Mouse (Mus musculus): Measurements from ENCODE around the gene Ttc30b. TPM values are rescaled to one million over a fixed set of nuclear protein-coding genes. Genes with fewer than 3 reads are reported as not detected.
A peak's percentile ranks its signal among the peaks of the same experiment; 100 is the strongest.

Gene Ttc30b
- polyA plus RNA-seq, 1 experiment: 1.7 TPM

DNA sequence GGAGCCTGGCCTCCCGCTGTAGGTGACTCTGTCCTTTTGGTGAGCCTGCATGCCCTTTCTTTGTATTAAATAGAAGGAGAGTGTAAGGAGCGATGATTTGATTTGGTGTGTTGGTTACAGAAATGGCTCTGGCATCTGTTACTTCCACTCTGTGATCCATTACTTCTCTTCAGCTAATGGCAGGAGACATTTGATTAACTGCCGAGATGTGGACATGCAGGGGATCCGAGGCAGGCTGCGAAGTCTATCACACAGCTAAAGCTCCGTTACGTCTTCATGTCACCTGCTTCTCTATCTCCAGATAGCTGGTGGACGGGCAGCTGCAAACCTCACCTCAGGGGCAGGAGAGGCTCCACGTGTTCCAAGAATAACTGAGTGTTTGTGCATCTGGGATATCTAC lies 35.7 kb upstream of the Ttc30b start:
- TF ChIP-seq SRF (IDR thresholded peaks at IDR 0.05; ENCODE audit: control insufficient read depth, insufficient read length, low read depth) (no peak), MAX (IDR thresholded peaks at IDR 0.05; ENCODE audit: low read depth) (no peak), TCF12 (IDR thresholded peaks at IDR 0.05; ENCODE audit: insufficient read depth, poor library complexity, severe bottlenecking) (no peak), POLR2AphosphoS2 (IDR thresholded peaks at IDR 0.05; ENCODE audit: insufficient read length, low read depth) (no peak), MYOD1 (IDR thresholded peaks at IDR 0.05; ENCODE audit: control insufficient read depth in 1 of 3, insufficient read length in 2 of 3, low read depth in 2 of 3) (no peak), POLR2A (IDR thresholded peaks at IDR 0.05; ENCODE audit: insufficient read length, low read depth) (no peak), CEBPB (IDR thresholded peaks at IDR 0.05; ENCODE audit: insufficient read depth, poor library complexity, severe bottlenecking) (no peak), USF1 (IDR thresholded peaks at IDR 0.05; ENCODE audit: low read depth) (no peak), REST (IDR thresholded peaks at IDR 0.05; ENCODE audit: insufficient read depth, insufficient read length) (no peak), TCF3 (IDR thresholded peaks at IDR 0.05; ENCODE audit: insufficient read length, low read depth) (no peak)
- Histone ChIP-seq H3ac (ENCODE audit: control insufficient read depth, insufficient read length) (no peak overlapping the region), H3K4me3 (no peak overlapping the region), H3K4me2 (ENCODE audit: low read depth) (no peak overlapping the region), H3K36me3 (ENCODE audit: control insufficient read depth, insufficient read depth) (no peaks in the 10 kb centered on the region), H3K27me3 (ENCODE audit: control insufficient read depth, insufficient read depth, insufficient read length) (peaks cover 9% of the 10 kb centered on the region), H3K79me2 (ENCODE audit: control insufficient read depth, insufficient read depth) (no peaks in the 10 kb centered on the region)

DNA sequence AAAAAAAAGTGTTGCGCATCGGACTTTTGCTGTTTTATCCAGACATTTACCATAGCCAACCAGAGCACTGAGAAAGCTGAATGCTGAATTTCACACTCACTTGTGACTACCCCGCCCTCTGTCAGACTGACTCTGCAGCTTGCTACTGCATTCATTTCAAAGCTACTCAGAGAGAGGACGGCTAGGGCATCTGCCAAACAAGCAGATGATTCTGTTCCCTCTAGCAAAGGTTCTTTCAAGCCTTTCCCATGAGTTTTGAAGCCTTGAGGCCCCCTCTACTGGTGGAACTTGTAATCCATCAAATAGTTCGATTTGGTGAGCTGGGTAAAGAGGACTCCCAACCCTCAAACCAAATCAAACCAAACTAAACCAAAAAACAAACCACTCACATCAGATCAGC lies 26.6 kb upstream of the Ttc30b start:
- TF ChIP-seq SRF (IDR thresholded peaks at IDR 0.05; ENCODE audit: control insufficient read depth, insufficient read length, low read depth): no peak
- no peak for TF ChIP-seq TCF3 (IDR thresholded peaks at IDR 0.05; ENCODE audit: insufficient read length, low read depth)
- TF ChIP-seq MAX (IDR thresholded peaks at IDR 0.05; ENCODE audit: low read depth): no peak
- no peak for TF ChIP-seq CEBPB (IDR thresholded peaks at IDR 0.05; ENCODE audit: insufficient read depth, poor library complexity, severe bottlenecking)
- TF ChIP-seq POLR2AphosphoS2 (IDR thresholded peaks at IDR 0.05; ENCODE audit: insufficient read length, low read depth): no peak
- no peak for TF ChIP-seq MYOD1 (IDR thresholded peaks at IDR 0.05; ENCODE audit: control insufficient read depth in 1 of 3, insufficient read length in 2 of 3, low read depth in 2 of 3)
- no peak for TF ChIP-seq USF1 (IDR thresholded peaks at IDR 0.05; ENCODE audit: low read depth)
- TF ChIP-seq POLR2A (IDR thresholded peaks at IDR 0.05; ENCODE audit: insufficient read length, low read depth): no peak
- TF ChIP-seq REST (IDR thresholded peaks at IDR 0.05; ENCODE audit: insufficient read depth, insufficient read length): no peak
- Histone ChIP-seq H3K4me3 (peak overlapping the region; percentile 2), H3K27me3 (ENCODE audit: control insufficient read depth, insufficient read depth, insufficient read length) (peaks cover 4% of the 10 kb centered on the region), H3K4me2 (ENCODE audit: low read depth) (peak overlapping the region; percentile 81), H3K36me3 (ENCODE audit: control insufficient read depth, insufficient read depth) (no peaks in the 10 kb centered on the region), H3ac (ENCODE audit: control insufficient read depth, insufficient read length) (no peak overlapping the region), H3K79me2 (ENCODE audit: control insufficient read depth, insufficient read depth) (no peaks in the 10 kb centered on the region)

DNA sequence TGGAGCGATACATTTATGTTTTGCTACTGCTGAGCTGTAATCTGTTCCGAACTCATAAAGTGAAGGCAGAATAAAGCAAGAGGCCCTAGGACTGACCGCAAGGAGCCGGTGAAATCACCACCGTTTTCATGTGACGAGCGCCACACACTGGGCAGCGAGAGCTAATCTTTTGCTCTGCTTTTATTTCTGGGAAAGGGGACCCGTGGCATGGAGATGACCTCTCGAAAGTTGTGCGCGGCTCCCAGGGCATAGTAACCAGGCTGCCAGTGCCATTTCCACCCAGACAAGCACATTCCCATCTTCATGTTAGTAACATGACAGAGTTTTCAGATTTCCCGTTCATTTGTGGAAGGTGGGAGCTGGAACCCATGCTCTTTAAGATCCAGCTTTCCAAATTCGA lies 26.1 kb upstream of the Ttc30b start:
- peak overlapping the region; percentile 2 for H3K4me3 ChIP-seq
- no peaks in the 10 kb centered on the region for H3K27me3 ChIP-seq (ENCODE audit: control insufficient read depth, insufficient read depth, insufficient read length)
- no peaks in the 10 kb centered on the region for H3K79me2 ChIP-seq (ENCODE audit: control insufficient read depth, insufficient read depth)
- H3K4me2 ChIP-seq (ENCODE audit: low read depth): peak overlapping the region; percentile 81
- TF ChIP-seq MAX (IDR thresholded peaks at IDR 0.05; ENCODE audit: low read depth) (no peak), POLR2A (IDR thresholded peaks at IDR 0.05; ENCODE audit: insufficient read length, low read depth) (no peak), E2F4 (IDR thresholded peaks at IDR 0.05; ENCODE audit: insufficient read depth) (no peak), SRF (IDR thresholded peaks at IDR 0.05; ENCODE audit: control insufficient read depth, insufficient read length, low read depth) (no peak), POLR2AphosphoS2 (IDR thresholded peaks at IDR 0.05; ENCODE audit: insufficient read length, low read depth) (no peak), USF1 (IDR thresholded peaks at IDR 0.05; ENCODE audit: low read depth) (no peak), MYOD1 (IDR thresholded peaks at IDR 0.05; ENCODE audit: control insufficient read depth in 1 of 3, insufficient read length in 2 of 3, low read depth in 2 of 3) (no peak), TCF3 (IDR thresholded peaks at IDR 0.05; ENCODE audit: insufficient read length, low read depth) (no peak), REST (IDR thresholded peaks at IDR 0.05; ENCODE audit: insufficient read depth, insufficient read length) (no peak), TCF12 (IDR thresholded peaks at IDR 0.05; ENCODE audit: insufficient read depth, poor library complexity, severe bottlenecking) (no peak)
- no peak overlapping the region for H3ac ChIP-seq (ENCODE audit: control insufficient read depth, insufficient read length)
- no peaks in the 10 kb centered on the region for H3K36me3 ChIP-seq (ENCODE audit: control insufficient read depth, insufficient read depth)

DNA sequence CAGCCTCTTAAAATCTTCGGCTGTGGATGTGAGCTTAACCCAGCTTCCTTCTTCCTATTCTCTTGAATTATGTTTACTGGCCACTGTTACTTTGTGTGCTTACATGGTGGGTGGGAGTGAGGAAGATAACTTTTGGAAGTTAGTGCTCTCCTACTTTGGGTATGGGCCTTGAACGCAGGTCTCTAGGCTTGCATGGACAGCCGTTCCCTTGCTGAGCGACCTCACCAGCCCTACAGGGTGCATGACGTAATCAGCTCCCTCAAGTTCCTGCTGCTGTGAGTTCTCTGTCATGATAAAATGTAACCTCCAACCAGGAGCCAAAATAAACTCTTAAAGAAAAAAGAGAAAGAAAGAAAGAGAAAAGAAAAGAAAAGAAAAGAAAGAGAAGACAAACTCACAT lies 25.7 kb upstream of the Ttc30b start:
- TF ChIP-seq E2F4 (IDR thresholded peaks at IDR 0.05; ENCODE audit: insufficient read depth) (no peak), POLR2AphosphoS2 (IDR thresholded peaks at IDR 0.05; ENCODE audit: insufficient read length, low read depth) (no peak), REST (IDR thresholded peaks at IDR 0.05; ENCODE audit: insufficient read depth, insufficient read length) (no peak), CEBPB (IDR thresholded peaks at IDR 0.05; ENCODE audit: insufficient read depth, poor library complexity, severe bottlenecking) (no peak), SRF (IDR thresholded peaks at IDR 0.05; ENCODE audit: control insufficient read depth, insufficient read length, low read depth) (no peak), MAX (IDR thresholded peaks at IDR 0.05; ENCODE audit: low read depth) (no peak), USF1 (IDR thresholded peaks at IDR 0.05; ENCODE audit: low read depth) (no peak), MYOG (IDR thresholded peaks at IDR 0.05; ENCODE audit: control insufficient read depth in 1 of 3, insufficient read depth in 1 of 3, insufficient read length in 2 of 3, low read depth in 2 of 3) (no peak), TCF12 (IDR thresholded peaks at IDR 0.05; ENCODE audit: insufficient read depth, poor library complexity, severe bottlenecking) (no peak), MYOD1 (IDR thresholded peaks at IDR 0.05; ENCODE audit: control insufficient read depth in 1 of 3, insufficient read length in 2 of 3, low read depth in 2 of 3) (no peak), POLR2A (IDR thresholded peaks at IDR 0.05; ENCODE audit: insufficient read length, low read depth) (no peak), TCF3 (IDR thresholded peaks at IDR 0.05; ENCODE audit: insufficient read length, low read depth) (no peak)
- no peaks in the 10 kb centered on the region for H3K79me2 ChIP-seq (ENCODE audit: control insufficient read depth, insufficient read depth)
- no peaks in the 10 kb centered on the region for H3K36me3 ChIP-seq (ENCODE audit: control insufficient read depth, insufficient read depth)
- peak overlapping the region; percentile 2 for H3K4me3 ChIP-seq
- H3ac ChIP-seq (ENCODE audit: control insufficient read depth, insufficient read length): no peak overlapping the region
- no peaks in the 10 kb centered on the region for H3K27me3 ChIP-seq (ENCODE audit: control insufficient read depth, insufficient read depth, insufficient read length)
- H3K4me2 ChIP-seq (ENCODE audit: low read depth): peak overlapping the region; percentile 81

All from myocyte (in vitro differentiated cells).